Mouse (Mus musculus) myocyte (in vitro differentiated cells): ENCODE measurements around the gene Cep152. TPM values are rescaled to one million over a fixed set of nuclear protein-coding genes. Genes with fewer than 3 reads are reported as not detected.

Experiments used
- H3K27me3 ChIP-seq: one replicate; pipeline ENCODE4 v1.6.1; 2011; ENCODE audit not compliant: control insufficient read depth, insufficient read depth, insufficient read length
- H3K36me3 ChIP-seq: one replicate; pipeline ENCODE4 v1.6.1; 2011; ENCODE audit not compliant: control insufficient read depth, insufficient read depth
- H3K4me2 ChIP-seq: one replicate; pipeline ENCODE4 v1.6.1; 2011; ENCODE audit warnings: low read depth, control low read depth
- H3K4me3 ChIP-seq: one replicate; pipeline ENCODE4 v1.5.1; 2011; ENCODE audit warnings: mild to moderate bottlenecking, control low read depth, moderate library complexity
- H3K79me2 ChIP-seq: one replicate; pipeline ENCODE4 v1.6.1; 2011; ENCODE audit not compliant: control insufficient read depth, insufficient read depth
- H3ac ChIP-seq: one replicate; pipeline ENCODE4 v1.6.1; 2011; ENCODE audit not compliant: control insufficient read depth, insufficient read length
- CEBPB ChIP-seq: IDR thresholded peaks from 2 replicates; pipeline ENCODE4 v1.6.1; 2011; ENCODE audit warnings: mild to moderate bottlenecking, moderate library complexity; ENCODE audit not compliant: poor library complexity, insufficient read depth, severe bottlenecking
- E2F4 ChIP-seq: IDR thresholded peaks from one replicate; pipeline ENCODE4 v1.6.1; 2011; ENCODE audit warnings: mild to moderate bottlenecking, control low read depth, moderate library complexity; ENCODE audit not compliant: insufficient read depth
- MAX ChIP-seq: IDR thresholded peaks from one replicate; pipeline ENCODE4 v1.6.1; 2011; ENCODE audit warnings: low read depth, mild to moderate bottlenecking, control low read depth
- MYOD1 ChIP-seq, 3 experiments: IDR thresholded peaks; one replicate each; pipeline ENCODE4 v1.6.1; 2011; ENCODE audit warnings: control low read depth in 2 of 3, low read depth in 2 of 3, mild to moderate bottlenecking in 2 of 3, moderate library complexity in 1 of 3; ENCODE audit not compliant: insufficient read length in 2 of 3, control insufficient read depth in 1 of 3
- MYOG ChIP-seq, 3 experiments: IDR thresholded peaks; one replicate each; pipeline ENCODE4 v1.6.1; 2011; ENCODE audit warnings: control low read depth in 2 of 3, low read depth in 2 of 3, mild to moderate bottlenecking in 2 of 3; ENCODE audit not compliant: insufficient read length in 2 of 3, control insufficient read depth in 1 of 3, insufficient read depth in 1 of 3
- POLR2A ChIP-seq: IDR thresholded peaks from one replicate; pipeline ENCODE4 v1.6.1; 2011; ENCODE audit warnings: low read depth, mild to moderate bottlenecking, control low read depth, moderate library complexity; ENCODE audit not compliant: insufficient read length
- POLR2AphosphoS2 ChIP-seq: IDR thresholded peaks from one replicate; pipeline ENCODE4 v1.6.1; 2011; ENCODE audit warnings: low read depth, control low read depth; ENCODE audit not compliant: insufficient read length
- REST ChIP-seq: IDR thresholded peaks from one replicate; pipeline ENCODE4 v1.6.1; 2011; ENCODE audit warnings: mild to moderate bottlenecking, control low read depth, moderate library complexity; ENCODE audit not compliant: insufficient read depth, insufficient read length
- SRF ChIP-seq: IDR thresholded peaks from one replicate; pipeline ENCODE4 v1.6.1; 2011; ENCODE audit warnings: low read depth; ENCODE audit not compliant: control insufficient read depth, insufficient read length
- TCF12 ChIP-seq: IDR thresholded peaks from one replicate; pipeline ENCODE4 v1.6.1; 2011; ENCODE audit warnings: mild to moderate bottlenecking, control low read depth; ENCODE audit not compliant: poor library complexity, insufficient read depth, severe bottlenecking
- TCF3 ChIP-seq: IDR thresholded peaks from one replicate; pipeline ENCODE4 v1.6.1; 2011; ENCODE audit warnings: low read depth, control low read depth; ENCODE audit not compliant: insufficient read length
- USF1 ChIP-seq: IDR thresholded peaks from one replicate; pipeline ENCODE4 v1.6.1; 2011; ENCODE audit warnings: low read depth, mild to moderate bottlenecking, control low read depth, moderate library complexity
- polyA plus RNA-seq: library from polyadenylated mRNA; unstranded; fragments of >200 nt; fragmentation: generic; extraction: Trizol; gene quantifications from one replicate; pipeline ENCODE4 v1.2.1, GENCODE M21; 2012; ENCODE audit warnings: missing spikeins

Cep152 gene
- polyA plus RNA-seq, 1 experiment = 0.80 TPM

DNA sequence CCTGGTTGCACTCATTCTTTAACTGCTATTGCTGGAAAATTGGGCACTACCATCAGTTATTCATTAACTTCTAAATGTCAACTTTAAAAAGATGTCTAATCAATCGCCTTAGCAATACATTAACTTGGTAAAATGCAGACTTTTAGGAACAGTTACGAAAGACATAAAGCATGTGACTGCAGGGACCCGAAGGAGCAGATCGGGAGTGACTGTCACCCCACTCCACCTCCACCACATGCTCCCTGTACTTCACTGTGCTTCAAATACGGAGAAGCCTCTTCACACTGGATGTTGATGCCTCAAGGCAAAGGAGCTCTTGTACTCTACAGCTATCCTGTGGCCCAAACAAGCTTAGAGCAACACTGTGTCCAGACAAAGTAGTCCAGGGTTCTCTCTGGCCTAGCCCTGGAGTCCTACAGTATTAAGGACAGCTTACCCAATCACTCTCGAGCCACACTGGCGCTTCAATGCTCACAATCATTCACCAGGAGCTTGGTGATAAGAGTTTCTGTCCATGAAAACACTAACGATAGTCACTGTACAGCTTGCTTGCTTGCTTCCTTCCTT, 9.0 kb downstream of the Cep152 start:
- Histone ChIP-seq H3K79me2 (no peaks in the 10 kb centered on the region), H3K4me3 (no peak overlapping the region)

DNA sequence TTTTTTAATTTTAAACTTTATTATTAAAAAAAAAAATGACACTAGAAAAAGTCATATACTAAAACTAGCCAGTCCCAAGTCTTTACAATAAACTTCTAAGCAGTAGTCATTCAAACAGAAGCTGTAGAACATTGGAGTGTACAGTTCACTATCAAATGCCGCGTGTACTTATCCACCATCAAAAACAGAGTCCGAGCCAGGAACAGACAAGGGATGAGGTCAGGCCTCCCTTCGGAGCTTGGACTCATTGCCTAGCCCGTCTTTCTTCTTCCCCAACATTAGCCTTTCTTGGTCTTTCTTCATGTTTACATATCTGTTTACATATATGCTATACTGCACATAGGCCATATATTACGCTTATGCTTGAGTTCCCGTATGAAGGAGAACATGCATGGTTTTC, 9.5 kb downstream of the Cep152 start:
- Histone ChIP-seq H3K36me3 (peaks cover 12% of the 10 kb centered on the region), H3K4me2 (no peak overlapping the region), H3ac (no peak overlapping the region), H3K4me3 (no peak overlapping the region), H3K27me3 (no peaks in the 10 kb centered on the region), H3K79me2 (no peaks in the 10 kb centered on the region)
- no peak for TF ChIP-seq REST
- TF ChIP-seq USF1 = no peak
- TF ChIP-seq MYOD1 (IDR thresholded peaks at IDR 0.05; ENCODE audit: control insufficient read depth in 1 of 3, insufficient read length in 2 of 3, low read depth in 2 of 3) = no peak
- TF ChIP-seq POLR2AphosphoS2 = no peak
- TF ChIP-seq SRF = no peak
- TF ChIP-seq CEBPB = no peak
- no peak for TF ChIP-seq E2F4
- no peak for TF ChIP-seq TCF3
- TF ChIP-seq TCF12 = no peak
- no peak for TF ChIP-seq MAX
- TF ChIP-seq POLR2A = no peak
- no peak for TF ChIP-seq MYOG (IDR thresholded peaks at IDR 0.05; ENCODE audit: control insufficient read depth in 1 of 3, insufficient read depth in 1 of 3, insufficient read length in 2 of 3, low read depth in 2 of 3)

More for the DNA sequence above, 9.0 kb downstream of the Cep152 start:
- no peak overlapping the region for H3ac ChIP-seq
- TF ChIP-seq REST (no peak), MYOG (IDR thresholded peaks at IDR 0.05; ENCODE audit: control insufficient read depth in 1 of 3, insufficient read depth in 1 of 3, insufficient read length in 2 of 3, low read depth in 2 of 3) (no peak), E2F4 (no peak)
- peaks cover 12% of the 10 kb centered on the region for H3K36me3 ChIP-seq
- no peak overlapping the region for H3K4me2 ChIP-seq
- no peaks in the 10 kb centered on the region for H3K27me3 ChIP-seq

DNA sequence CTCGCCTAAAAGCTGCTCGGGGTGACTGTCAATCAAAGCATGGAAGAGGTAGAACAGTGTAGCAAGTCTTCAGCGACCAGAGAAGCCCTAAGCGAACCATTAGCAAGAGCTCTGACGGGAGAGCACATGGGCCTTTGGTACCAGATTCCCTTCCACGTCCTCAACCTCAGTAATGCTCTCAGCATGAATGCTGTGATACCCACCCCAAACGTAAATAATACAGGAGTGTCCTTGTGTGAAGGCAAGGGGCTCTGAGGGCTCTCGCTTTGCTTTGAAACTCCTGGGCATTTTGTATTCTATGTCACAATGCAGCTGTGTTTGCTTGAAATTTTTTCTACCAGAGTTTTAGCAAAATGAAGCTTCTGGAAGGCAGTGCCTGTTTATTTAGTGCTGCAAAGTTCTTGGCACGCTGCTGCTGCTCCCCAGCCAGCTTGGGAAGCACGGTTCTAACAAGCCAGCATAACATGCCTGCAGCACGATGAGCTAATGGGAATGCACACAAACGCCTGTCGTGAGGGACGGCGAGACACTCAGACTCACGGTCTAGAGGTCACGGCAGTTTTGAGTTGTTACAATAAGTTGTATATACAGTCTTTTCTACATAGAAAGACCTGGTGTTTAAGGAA, 18.6 kb downstream of the Cep152 start:
- no peak overlapping the region for H3K4me2 ChIP-seq
- no peak overlapping the region for H3ac ChIP-seq
- H3K27me3 ChIP-seq = no peaks in the 10 kb centered on the region
- H3K79me2 ChIP-seq = no peaks in the 10 kb centered on the region
- H3K36me3 ChIP-seq = peaks cover 9% of the 10 kb centered on the region
- no peak for TF ChIP-seq TCF3
- no peak for TF ChIP-seq MYOG (IDR thresholded peaks at IDR 0.05; ENCODE audit: control insufficient read depth in 1 of 3, insufficient read depth in 1 of 3, insufficient read length in 2 of 3, low read depth in 2 of 3)
- no peak for TF ChIP-seq CEBPB
- TF ChIP-seq POLR2AphosphoS2 = no peak
- TF ChIP-seq E2F4 = no peak
- no peak for TF ChIP-seq REST
- no peak for TF ChIP-seq MYOD1 (IDR thresholded peaks at IDR 0.05; ENCODE audit: control insufficient read depth in 1 of 3, insufficient read length in 2 of 3, low read depth in 2 of 3)
- TF ChIP-seq USF1 = no peak
- TF ChIP-seq MAX = no peak
- TF ChIP-seq POLR2A = no peak
- no peak for TF ChIP-seq TCF12
- no peak for TF ChIP-seq SRF
- H3K4me3 ChIP-seq = no peak overlapping the region

DNA sequence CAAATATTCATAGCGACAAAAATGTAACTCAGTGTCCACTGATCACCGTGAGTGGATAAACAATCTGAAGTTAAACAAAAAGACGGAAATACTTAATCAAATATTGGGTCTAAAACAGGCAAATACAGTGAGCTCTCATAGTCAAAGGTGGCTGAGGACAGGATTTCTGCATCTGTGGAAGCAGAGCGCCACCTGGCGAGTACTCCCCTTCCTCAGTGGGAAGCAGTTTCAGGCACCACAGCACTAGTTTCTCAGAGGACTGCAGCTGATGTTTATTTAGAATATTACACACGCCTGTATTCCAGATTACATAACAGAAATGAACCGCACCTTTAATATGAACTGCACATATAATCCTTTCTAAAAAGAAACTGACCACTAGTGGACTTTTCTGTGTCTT, 20.3 kb downstream of the Cep152 start:
- no peaks in the 10 kb centered on the region for H3K27me3 ChIP-seq
- H3ac ChIP-seq = no peak overlapping the region
- no peaks in the 10 kb centered on the region for H3K79me2 ChIP-seq
- H3K4me2 ChIP-seq = no peak overlapping the region
- TF ChIP-seq CEBPB (no peak), POLR2A (no peak), TCF12 (no peak), POLR2AphosphoS2 (no peak)
- H3K4me3 ChIP-seq = no peak overlapping the region
- peaks cover 14% of the 10 kb centered on the region for H3K36me3 ChIP-seq

DNA sequence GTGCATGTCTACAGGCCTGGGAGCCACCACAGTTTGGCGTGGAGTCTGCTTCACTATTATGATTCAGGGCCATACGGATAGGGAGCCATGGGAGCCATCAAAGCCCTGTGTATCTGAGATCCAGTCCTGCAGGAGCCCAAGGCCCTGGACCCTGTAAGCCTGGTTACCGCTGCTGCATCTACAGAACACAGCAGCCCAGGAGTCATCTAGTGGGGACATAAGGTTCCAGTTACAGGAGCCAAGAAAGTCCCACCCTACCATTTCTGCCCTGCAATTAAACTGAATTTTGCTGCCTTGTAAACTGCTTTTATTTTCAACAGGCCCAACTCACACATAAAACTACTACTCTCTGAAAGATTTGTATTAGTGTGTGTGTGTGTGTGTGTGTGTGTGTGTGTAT, 21.9 kb downstream of the Cep152 start:
- no peak overlapping the region for H3K4me3 ChIP-seq
- TF ChIP-seq MYOG (IDR thresholded peaks at IDR 0.05; ENCODE audit: control insufficient read depth in 1 of 3, insufficient read depth in 1 of 3, insufficient read length in 2 of 3, low read depth in 2 of 3) = no peak
- TF ChIP-seq SRF = no peak
- no peak for TF ChIP-seq TCF12
- TF ChIP-seq MYOD1 (IDR thresholded peaks at IDR 0.05; ENCODE audit: control insufficient read depth in 1 of 3, insufficient read length in 2 of 3, low read depth in 2 of 3) = no peak
- TF ChIP-seq E2F4 = no peak
- no peak for TF ChIP-seq CEBPB
- TF ChIP-seq REST = no peak
- TF ChIP-seq MAX = no peak
- no peak for TF ChIP-seq TCF3
- no peak for TF ChIP-seq POLR2AphosphoS2
- no peak for TF ChIP-seq POLR2A
- no peak for TF ChIP-seq USF1
- no peak overlapping the region for H3ac ChIP-seq
- H3K79me2 ChIP-seq = no peaks in the 10 kb centered on the region
- H3K36me3 ChIP-seq = peaks cover 14% of the 10 kb centered on the region
- H3K27me3 ChIP-seq = no peaks in the 10 kb centered on the region
- no peak overlapping the region for H3K4me2 ChIP-seq
